Mouse (Mus musculus) testis, adult 2 months (tissue): ENCODE data around the gene Zbtb43. TPM values are rescaled to one million over a fixed set of nuclear protein-coding genes. Genes with fewer than 3 reads are reported as not detected.

Experiments
- H3K27ac ChIP-seq: fragments of 200-500 bp; 2 replicates; pipeline ENCODE4 v1.5.1; 2012; ENCODE audit warnings: low read depth, low read length; ENCODE audit not compliant: control insufficient read depth, insufficient read depth
- H3K27me3 ChIP-seq: fragments of 200-500 bp; 2 replicates; pipeline ENCODE4 v1.6.1; 2012; ENCODE audit warnings: mild to moderate bottlenecking, low read length, moderate library complexity; ENCODE audit not compliant: control insufficient read depth, insufficient read depth
- H3K36me3 ChIP-seq: fragments of 200-500 bp; 2 replicates; pipeline ENCODE4 v1.6.1; 2012; ENCODE audit warnings: mild to moderate bottlenecking, low read length; ENCODE audit not compliant: control insufficient read depth, insufficient read depth
- H3K4me1 ChIP-seq: fragments of 200-500 bp; 2 replicates; pipeline ENCODE4 v1.6.1; 2012; ENCODE audit warnings: low read length; ENCODE audit not compliant: control insufficient read depth, insufficient read depth
- H3K4me3 ChIP-seq: fragments of 200-500 bp; 2 replicates; pipeline ENCODE4 v1.5.1; 2012; ENCODE audit warnings: low read depth, mild to moderate bottlenecking, low read length, moderate library complexity, mixed read lengths; ENCODE audit not compliant: control insufficient read depth
- CTCF ChIP-seq: fragments of 200-500 bp; IDR thresholded peaks from 2 replicates; pipeline ENCODE4 v1.5.1; 2012; ENCODE audit warnings: low read depth, mild to moderate bottlenecking, inconsistent platforms, low read length, moderate library complexity; ENCODE audit not compliant: control insufficient read depth, insufficient read depth, insufficient replicate concordance
- POLR2A ChIP-seq: fragments of 200-500 bp; IDR thresholded peaks from 2 replicates; pipeline ENCODE4 v1.6.1; 2012; ENCODE audit warnings: low read depth, mild to moderate bottlenecking, inconsistent platforms, low read length, moderate library complexity; ENCODE audit not compliant: control insufficient read depth
- polyA plus RNA-seq: library from polyadenylated mRNA; depleted of rRNA; stranded (reverse); fragments of >200 nt; gene quantifications from 2 replicates; pipeline ENCODE4 v1.2.3, GENCODE M21; 2012

Zbtb43 gene
- polyA plus RNA-seq, 1 experiment = 5.4 TPM

- Histone ChIP-seq H3K36me3 (no peaks in the 10 kb centered on the region), H3K4me3 (no peak overlapping the region), H3K27me3 (no peaks in the 10 kb centered on the region), H3K27ac (no peak overlapping the region), H3K4me1 (peaks cover 8% of the 10 kb centered on the region)
- TF ChIP-seq CTCF (no peak), POLR2A (no peak)
These were observed 23.5 kb downstream of the Zbtb43 start for GRCm38 (mm10) chr2:33444862-33445261.

GRCm38 (mm10) chr2:33444358-33444757 lies 24.0 kb downstream of the Zbtb43 start:
- H3K27ac ChIP-seq = no peak overlapping the region
- no peak overlapping the region for H3K4me3 ChIP-seq
- H3K27me3 ChIP-seq = no peaks in the 10 kb centered on the region
- peaks cover 8% of the 10 kb centered on the region for H3K4me1 ChIP-seq
- no peak for TF ChIP-seq CTCF
- TF ChIP-seq POLR2A = no peak
- no peaks in the 10 kb centered on the region for H3K36me3 ChIP-seq

GRCm38 (mm10) chr2:33442701-33443100 lies 25.7 kb downstream of the Zbtb43 start:
- no peak for TF ChIP-seq CTCF
- no peak for TF ChIP-seq POLR2A
- H3K4me1 ChIP-seq = no peaks in the 10 kb centered on the region; the same call in none of the 2 replicates
- no peaks in the 10 kb centered on the region for H3K36me3 ChIP-seq
- H3K27me3 ChIP-seq = no peaks in the 10 kb centered on the region
- H3K4me3 ChIP-seq = no peak overlapping the region
- no peak overlapping the region for H3K27ac ChIP-seq

GRCm38 (mm10) chr2:33440893-33441292 lies 27.5 kb downstream of the Zbtb43 start:
- Histone ChIP-seq H3K36me3 (no peaks in the 10 kb centered on the region), H3K4me3 (no peak overlapping the region), H3K27me3 (no peaks in the 10 kb centered on the region), H3K27ac (no peak overlapping the region), H3K4me1 (no peaks in the 10 kb centered on the region; the same call in none of the 2 replicates)
- TF ChIP-seq POLR2A = no peak
- no peak for TF ChIP-seq CTCF

- Histone ChIP-seq H3K27me3 (no peaks in the 10 kb centered on the region), H3K36me3 (no peaks in the 10 kb centered on the region), H3K4me1 (no peaks in the 10 kb centered on the region; the same call in none of the 2 replicates), H3K4me3 (no peak overlapping the region), H3K27ac (no peak overlapping the region)
- TF ChIP-seq CTCF (no peak), POLR2A (no peak)
These were observed 28.2 kb downstream of the Zbtb43 start for GRCm38 (mm10) chr2:33439980-33440670.

- H3K27me3 ChIP-seq = no peaks in the 10 kb centered on the region
- no peak for TF ChIP-seq POLR2A
- TF ChIP-seq CTCF = no peak
- H3K36me3 ChIP-seq = no peaks in the 10 kb centered on the region
- no peak overlapping the region for H3K4me3 ChIP-seq
- H3K4me1 ChIP-seq = no peaks in the 10 kb centered on the region; the same call in none of the 2 replicates
- no peak overlapping the region for H3K27ac ChIP-seq
These were observed 28.9 kb downstream of the Zbtb43 start for GRCm38 (mm10) chr2:33439471-33439881.

- H3K27me3 ChIP-seq = no peaks in the 10 kb centered on the region
- TF ChIP-seq CTCF (no peak), POLR2A (no peak)
- H3K36me3 ChIP-seq = no peaks in the 10 kb centered on the region
- no peaks in the 10 kb centered on the region; the same call in none of the 2 replicates for H3K4me1 ChIP-seq
- no peak overlapping the region for H3K27ac ChIP-seq
- no peak overlapping the region for H3K4me3 ChIP-seq
These were observed 30.0 kb downstream of the Zbtb43 start for GRCm38 (mm10) chr2:33438377-33438776.

- no peak for TF ChIP-seq CTCF
- TF ChIP-seq POLR2A = no peak
- no peak overlapping the region for H3K4me3 ChIP-seq
- no peaks in the 10 kb centered on the region for H3K27me3 ChIP-seq
- no peak overlapping the region for H3K27ac ChIP-seq
- no peaks in the 10 kb centered on the region; the same call in none of the 2 replicates for H3K4me1 ChIP-seq
- no peaks in the 10 kb centered on the region for H3K36me3 ChIP-seq
These were observed 31.2 kb downstream of the Zbtb43 start for GRCm38 (mm10) chr2:33437184-33437583.
